In the genomic region with DNA sequence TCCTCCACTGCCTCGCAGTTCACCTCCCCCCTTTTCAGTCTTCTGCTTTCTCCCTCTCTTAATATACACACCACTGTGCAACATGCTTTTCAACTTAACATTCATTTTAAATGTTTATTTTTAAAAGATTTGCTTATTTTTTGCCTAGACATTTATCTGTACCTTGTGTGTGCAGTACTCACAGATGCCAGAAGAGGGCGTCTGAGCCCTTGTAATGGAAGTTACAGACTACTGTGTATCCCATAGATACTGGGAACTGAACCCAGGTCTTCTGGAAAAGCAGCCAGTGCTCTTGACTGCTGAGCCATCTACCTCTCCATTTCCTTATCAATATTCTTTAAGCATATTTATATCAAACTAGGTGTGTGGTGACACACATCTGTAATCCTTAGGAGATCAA, we compare ENCODE assay signal across 19 mouse cellular contexts.
DNase-seq lines count a peak whose midpoint lies in the region; ATAC-seq and TF ChIP-seq lines count a peak whose summit lies in the region.
"Had no signal": no experiment of that assay in that cellular context is flagged by ENCODE, and none has a peak within 500 bp of the region (broad histone marks: within the 10 kb centered on the region; RNA-seq: fewer than 3 reads in every experiment).

No protein-coding gene starts in this region.

- TF ChIP-seq EP300 in stomach, postnatal 0 days (optimal IDR thresholded peaks at IDR 0.05) = no peak

- TF ChIP-seq POLR2A in cerebellum, adult 2 months (IDR thresholded peaks at IDR 0.05; ENCODE audit: borderline replicate concordance, insufficient read depth, low read length) = no peak

- no peak for ATAC-seq in midbrain, postnatal 0 days (ENCODE audit: low FRiP score)
- ATAC-seq in midbrain, embryonic 13.5 days = no peak
- no peak for ATAC-seq in stomach, postnatal 0 days (ENCODE audit: low FRiP score, low TSS enrichment)
- ATAC-seq: forebrain, embryonic 14.5 days; midbrain, embryonic 15.5 days; Patski had no signal

- H3K36me3 ChIP-seq in midbrain, postnatal 0 days (ENCODE audit: insufficient read depth, low read length) = no peaks in the 10 kb centered on the region
- no peaks in the 10 kb centered on the region for H3K36me3 ChIP-seq in midbrain, embryonic 13.5 days
- H3K36me3 ChIP-seq in stomach, postnatal 0 days (ENCODE audit: control insufficient read depth, insufficient read depth, low read length) = no peaks in the 10 kb centered on the region
- H3K36me3 ChIP-seq: heart, embryonic 13.5 days; midbrain, embryonic 15.5 days had no signal

- H3K9ac ChIP-seq in midbrain, postnatal 0 days (replicated peaks; ENCODE audit: low read length, poor library complexity, severe bottlenecking) = no peak overlapping the region
- H3K9ac ChIP-seq in midbrain, embryonic 13.5 days (replicated peaks) = no peak overlapping the region
- H3K9ac ChIP-seq in stomach, postnatal 0 days (ENCODE audit: low read length) = no peak overlapping the region
- H3K9ac ChIP-seq: heart, embryonic 13.5 days; hindbrain, embryonic 14.5 days; midbrain, embryonic 15.5 days had no signal

- no peak overlapping the region for H3K4me3 ChIP-seq in cerebellum, adult 2 months (replicated peaks; ENCODE audit: insufficient read depth, low read depth, low read length)
- no peak overlapping the region for H3K4me3 ChIP-seq in layer of hippocampus, adult 2 months
- no peak overlapping the region for H3K4me3 ChIP-seq in midbrain, postnatal 0 days (ENCODE audit: low read depth, low read length)
- H3K4me3 ChIP-seq in midbrain, embryonic 13.5 days (replicated peaks) = no peak overlapping the region
- H3K4me3 ChIP-seq in stomach, postnatal 0 days (ENCODE audit: low read depth, low read length) = no peak overlapping the region
- H3K4me3 ChIP-seq: heart, embryonic 13.5 days; midbrain, embryonic 15.5 days had no signal

- peak; percentile 20; the same call in 1 of the 2 replicates for TF ChIP-seq CTCF in cerebellum, adult 2 months (IDR thresholded peaks at IDR 0.05; ENCODE audit: borderline replicate concordance, insufficient read depth, low read depth, low read length)
- TF ChIP-seq CTCF in layer of hippocampus, adult 2 months (conservative IDR thresholded peaks at IDR 0.05) = peak; percentile 63
- TF ChIP-seq CTCF in midbrain, postnatal 0 days (IDR thresholded peaks at IDR 0.05) = peak; percentile 49
- TF ChIP-seq CTCF in stomach, postnatal 0 days (IDR thresholded peaks at IDR 0.05; ENCODE audit: low read depth) = peak; percentile 60

- no peaks in the 10 kb centered on the region for H3K27me3 ChIP-seq in cerebellum, adult 2 months (ENCODE audit: control insufficient read depth, insufficient read depth, low read length)
- H3K27me3 ChIP-seq in midbrain, postnatal 0 days (ENCODE audit: insufficient read depth, low read length) = no peaks in the 10 kb centered on the region
- no peaks in the 10 kb centered on the region for H3K27me3 ChIP-seq in midbrain, embryonic 13.5 days
- no peaks in the 10 kb centered on the region for H3K27me3 ChIP-seq in stomach, postnatal 0 days (ENCODE audit: control insufficient read depth, insufficient read depth, low read length)
- H3K27me3 ChIP-seq: heart, embryonic 13.5 days; midbrain, embryonic 15.5 days; Patski had no signal

- H3K4me1 ChIP-seq in cerebellum, adult 2 months (ENCODE audit: control insufficient read depth, insufficient read depth, low read length) = peaks cover 16% of the 10 kb centered on the region
- 0 out of 2 replicates have a peak, but pooled peaks cover 6% of the 10 kb centered on the region for H3K4me1 ChIP-seq in midbrain, postnatal 0 days (ENCODE audit: insufficient read depth, low read length)
- no peaks in the 10 kb centered on the region for H3K4me1 ChIP-seq in midbrain, embryonic 13.5 days (replicated peaks)
- H3K4me1 ChIP-seq in stomach, postnatal 0 days (replicated peaks; ENCODE audit: control insufficient read depth, insufficient read depth) = peaks cover 6% of the 10 kb centered on the region; the same call in 1 of the 2 replicates
- H3K4me1 ChIP-seq: midbrain, embryonic 15.5 days had no signal

- no peak for DNase-seq in cerebellum, adult 2 months
- DNase-seq in cerebellum, adult 11-12 months = no peak
- DNase-seq in layer of hippocampus, adult 2 months (ENCODE audit: low spot score in 2 of 2) = no peak
- DNase-seq in layer of hippocampus, postnatal 14 days (ENCODE audit: low spot score in 2 of 2) = no peak
- no peak for DNase-seq in midbrain, postnatal 0 days (ENCODE audit: low spot score)
- no peak for DNase-seq in stomach, postnatal 0 days (ENCODE audit: low spot score)
- DNase-seq in thymus, postnatal 25 days = no peak
- DNase-seq: adrenal gland, postnatal 25 days; cerebellum, adult 9-10 months; kidney, adult 11 months; kidney, postnatal 10 days; left cerebral cortex, postnatal 4 days; right cerebral cortex, postnatal 25 days had no signal

- no peaks in the 10 kb centered on the region for H3K9me3 ChIP-seq in midbrain, postnatal 0 days (ENCODE audit: low read length)
- H3K9me3 ChIP-seq in midbrain, embryonic 13.5 days = no peaks in the 10 kb centered on the region
- H3K9me3 ChIP-seq in stomach, postnatal 0 days (ENCODE audit: control insufficient read depth, low read length) = no peaks in the 10 kb centered on the region
- H3K9me3 ChIP-seq: midbrain, embryonic 15.5 days had no signal

- whole genome bisulfite sequencing in cerebellum, adult 2 months = 66% methylated on average over 2 of the region's 2 CpGs
- WGBS in midbrain, postnatal 0 days = 66% methylated on average over 2 of the region's 2 CpGs
- 78% methylated on average over 2 of the region's 2 CpGs for WGBS in midbrain, embryonic 13.5 days
- WGBS in stomach, postnatal 0 days = 60% methylated on average over 2 of the region's 2 CpGs

- H3K4me2 ChIP-seq in midbrain, postnatal 0 days (ENCODE audit: low read depth, low read length, poor library complexity, severe bottlenecking) = no peak overlapping the region
- no peak overlapping the region for H3K4me2 ChIP-seq in midbrain, embryonic 13.5 days (replicated peaks)
- H3K4me2 ChIP-seq in stomach, postnatal 0 days (replicated peaks; ENCODE audit: low read depth) = no peak overlapping the region
- H3K4me2 ChIP-seq: heart, embryonic 13.5 days; hindbrain, embryonic 14.5 days; midbrain, embryonic 15.5 days had no signal

- H3K27ac ChIP-seq in cerebellum, adult 2 months (ENCODE audit: insufficient read depth, low read length) = no peak overlapping the region
- no peak overlapping the region for H3K27ac ChIP-seq in layer of hippocampus, adult 2 months
- no peak overlapping the region for H3K27ac ChIP-seq in midbrain, postnatal 0 days (ENCODE audit: low read depth, low read length)
- no peak overlapping the region for H3K27ac ChIP-seq in midbrain, embryonic 13.5 days
- H3K27ac ChIP-seq in stomach, postnatal 0 days (replicated peaks) = no peak overlapping the region
- H3K27ac ChIP-seq: heart, embryonic 13.5 days; hindbrain, embryonic 14.5 days; midbrain, embryonic 15.5 days had no signal
